Mouse (Mus musculus): ENCODE measurements around the gene Rcn1. TPM values are rescaled to one million over a fixed set of nuclear protein-coding genes. Genes with fewer than 3 reads are reported as not detected.
A peak's percentile ranks its signal among the peaks of the same experiment; 100 is the strongest.

Rcn1 gene
- polyA plus RNA-seq, 1 experiment from 2014 or later = 253 TPM

DNA sequence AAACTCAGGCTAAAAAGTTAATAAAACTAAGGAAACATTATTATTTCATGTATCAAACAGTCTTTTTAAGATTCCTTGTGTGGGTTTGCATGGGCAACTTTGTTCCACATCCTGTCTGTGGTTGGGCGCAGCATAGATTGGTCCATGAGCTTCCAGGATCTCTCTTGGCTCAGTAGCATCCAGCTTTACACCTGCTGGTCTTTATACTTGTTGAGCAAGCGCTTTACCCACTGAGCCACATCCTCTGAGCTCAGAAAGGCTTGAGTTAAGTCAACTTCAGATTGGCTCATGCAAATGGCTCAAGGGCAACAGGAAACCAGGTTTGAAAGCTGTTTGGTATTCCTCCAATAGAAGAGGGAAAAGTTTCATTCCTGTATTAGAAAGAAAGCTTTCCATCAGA lies 3.1 kb upstream of the Rcn1 start:
- no peak overlapping the region for H3K4me3 ChIP-seq (ENCODE audit: low read depth, low read length)
- H3K9ac ChIP-seq (ENCODE audit: low read depth, low read length) = no peak overlapping the region
- H3K27me3 ChIP-seq (replicated peaks; ENCODE audit: control insufficient read depth, insufficient read depth, low read length) = no peaks in the 10 kb centered on the region
- H3K4me2 ChIP-seq (ENCODE audit: low read depth, low read length) = no peak overlapping the region
- peaks cover 8% of the 10 kb centered on the region for H3K4me1 ChIP-seq (ENCODE audit: control insufficient read depth, insufficient read depth, low read length)
- no peak overlapping the region for H3K27ac ChIP-seq (replicated peaks; ENCODE audit: low read depth, low read length)
- H3K9me3 ChIP-seq (ENCODE audit: control insufficient read depth, low read length) = no peaks in the 10 kb centered on the region
- ATAC-seq (ENCODE audit: low read depth) = no peak
- H3K36me3 ChIP-seq (ENCODE audit: control insufficient read depth, insufficient read depth, low read length) = no peaks in the 10 kb centered on the region
- WGBS = 86% methylated on average over 2 of the region's 2 CpGs
- DNase-seq (ENCODE audit: low spot score) = no peak

DNA sequence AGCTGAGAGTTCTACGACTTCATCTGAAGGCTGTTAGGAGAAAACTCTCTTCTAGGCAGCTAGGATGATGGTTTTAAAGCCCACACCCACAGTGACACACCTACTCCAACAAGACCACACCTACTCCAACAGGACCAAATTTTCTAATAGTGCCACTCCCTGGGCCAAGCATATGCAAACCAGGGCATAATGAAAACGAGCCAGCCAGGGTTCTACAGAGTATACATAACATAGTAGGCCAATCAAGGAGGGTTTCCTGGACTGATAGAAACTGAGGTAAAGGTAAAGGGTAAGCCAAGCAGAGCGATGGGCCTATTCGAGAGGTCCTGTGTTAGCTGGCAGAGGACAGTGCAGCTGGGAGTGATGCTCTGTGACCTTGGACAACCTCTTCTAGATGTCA lies 1.4 kb upstream of the Rcn1 start:
- Histone ChIP-seq H3K27ac (replicated peaks; ENCODE audit: low read depth, low read length) (no peak overlapping the region), H3K4me3 (ENCODE audit: low read depth, low read length) (no peak overlapping the region), H3K9me3 (ENCODE audit: control insufficient read depth, low read length) (no peaks in the 10 kb centered on the region), H3K27me3 (replicated peaks; ENCODE audit: control insufficient read depth, insufficient read depth, low read length) (no peaks in the 10 kb centered on the region), H3K36me3 (ENCODE audit: control insufficient read depth, insufficient read depth, low read length) (peaks cover 7% of the 10 kb centered on the region), H3K9ac (ENCODE audit: low read depth, low read length) (no peak overlapping the region), H3K4me1 (ENCODE audit: control insufficient read depth, insufficient read depth, low read length) (peaks cover 14% of the 10 kb centered on the region), H3K4me2 (ENCODE audit: low read depth, low read length) (no peak overlapping the region)
- DNase-seq (ENCODE audit: low spot score) (no peak), ATAC-seq (ENCODE audit: low read depth) (no peak)
- 89% methylated on average over 4 of the region's 4 CpGs for WGBS

DNA sequence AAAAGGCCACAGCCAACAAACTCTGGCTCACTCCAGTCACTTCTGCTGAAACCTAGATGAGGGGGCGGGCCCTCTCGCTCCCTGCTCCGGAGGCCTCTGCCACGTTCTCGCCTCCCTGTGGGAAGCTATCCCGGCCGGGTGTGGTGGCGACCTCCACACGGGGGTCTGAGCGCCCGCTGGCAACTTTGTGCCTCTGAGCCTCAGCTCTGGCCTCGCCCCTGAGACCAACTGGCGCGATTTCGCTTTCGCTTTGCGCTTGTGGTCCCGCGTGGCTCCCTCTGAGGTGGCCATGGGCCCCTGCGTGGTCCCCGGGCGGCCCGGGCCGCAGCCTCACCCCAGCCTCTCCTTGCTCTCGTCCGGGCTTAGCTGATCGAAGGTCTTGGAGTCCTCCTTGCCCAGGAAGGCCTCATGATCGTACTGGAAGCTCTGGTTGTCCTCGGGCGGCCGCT lies 459 bp downstream of the Rcn1 start:
- WGBS = under 1% methylated on average over 28 of the region's 31 CpGs
- H3K27ac ChIP-seq (replicated peaks; ENCODE audit: low read depth, low read length) = peak overlapping the region; percentile 98
- no peaks in the 10 kb centered on the region for H3K27me3 ChIP-seq (replicated peaks; ENCODE audit: control insufficient read depth, insufficient read depth, low read length)
- peak overlapping the region; percentile 96 for H3K9ac ChIP-seq (ENCODE audit: low read depth, low read length)
- peak overlapping the region; percentile 88 for H3K4me3 ChIP-seq (ENCODE audit: low read depth, low read length)
- H3K4me1 ChIP-seq (ENCODE audit: control insufficient read depth, insufficient read depth, low read length) = peaks cover 14% of the 10 kb centered on the region
- H3K9me3 ChIP-seq (ENCODE audit: control insufficient read depth, low read length) = no peaks in the 10 kb centered on the region
- DNase-seq (ENCODE audit: low spot score) (peak; percentile 67), ATAC-seq (ENCODE audit: low read depth) (peak; percentile 61)
- H3K4me2 ChIP-seq (ENCODE audit: low read depth, low read length) = peak overlapping the region; percentile 78
- H3K36me3 ChIP-seq (ENCODE audit: control insufficient read depth, insufficient read depth, low read length) = peaks cover 24% of the 10 kb centered on the region

DNA sequence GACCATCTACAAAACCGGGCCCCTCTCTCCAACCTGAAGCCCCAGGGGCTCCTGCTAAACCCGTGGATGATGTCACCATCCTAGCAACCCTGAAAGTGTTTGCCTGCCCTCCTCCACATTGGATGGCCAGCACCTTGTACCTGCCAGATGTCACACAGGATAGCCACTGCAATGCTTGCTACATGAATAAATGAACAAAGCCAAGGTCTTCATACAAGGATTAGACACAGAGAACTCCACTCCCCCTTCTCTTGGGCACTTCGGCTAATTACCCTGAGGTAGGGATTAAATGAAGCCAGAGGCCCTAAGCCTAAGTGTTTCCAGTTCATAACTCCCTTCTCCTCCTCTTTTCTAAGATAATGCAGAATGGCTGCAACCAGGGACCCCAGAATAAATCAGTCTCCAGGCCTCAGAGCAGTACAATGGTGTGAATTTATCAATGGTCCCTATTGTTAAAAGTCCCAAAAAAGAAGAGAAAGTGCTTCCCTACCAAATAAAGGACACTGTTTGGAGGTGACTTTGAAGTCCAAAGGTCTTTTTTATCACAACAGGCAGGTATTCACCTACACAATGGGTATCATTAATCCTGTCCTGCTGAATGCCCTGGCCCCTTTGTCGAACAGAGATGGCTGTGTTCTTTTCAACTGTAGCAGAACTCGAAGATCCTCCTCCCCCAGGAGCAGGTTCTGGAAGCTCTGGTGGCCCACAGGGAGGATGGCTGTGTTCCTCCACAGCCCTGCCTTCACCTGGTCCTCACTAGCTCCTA lies 1.5 kb downstream of the Rcn1 start:
- peak overlapping the region; percentile 96 for H3K9ac ChIP-seq (ENCODE audit: low read depth, low read length)
- H3K9me3 ChIP-seq (ENCODE audit: control insufficient read depth, low read length) = no peaks in the 10 kb centered on the region
- no peak for ATAC-seq (ENCODE audit: low read depth)
- H3K4me1 ChIP-seq (ENCODE audit: control insufficient read depth, insufficient read depth, low read length) = peaks cover 14% of the 10 kb centered on the region
- H3K27me3 ChIP-seq (replicated peaks; ENCODE audit: control insufficient read depth, insufficient read depth, low read length) = no peaks in the 10 kb centered on the region
- peaks cover 34% of the 10 kb centered on the region for H3K36me3 ChIP-seq (ENCODE audit: control insufficient read depth, insufficient read depth, low read length)
- WGBS = 12% methylated on average over 5 of the region's 5 CpGs
- H3K27ac ChIP-seq (replicated peaks; ENCODE audit: low read depth, low read length) = 0 out of 2 replicates have a peak overlapping the region, but pooled peaks have one; percentile 98
- H3K4me3 ChIP-seq (ENCODE audit: low read depth, low read length) = peak overlapping the region; percentile 88
- no peak for DNase-seq (ENCODE audit: low spot score)
- peak overlapping the region; percentile 78 for H3K4me2 ChIP-seq (ENCODE audit: low read depth, low read length)

DNA sequence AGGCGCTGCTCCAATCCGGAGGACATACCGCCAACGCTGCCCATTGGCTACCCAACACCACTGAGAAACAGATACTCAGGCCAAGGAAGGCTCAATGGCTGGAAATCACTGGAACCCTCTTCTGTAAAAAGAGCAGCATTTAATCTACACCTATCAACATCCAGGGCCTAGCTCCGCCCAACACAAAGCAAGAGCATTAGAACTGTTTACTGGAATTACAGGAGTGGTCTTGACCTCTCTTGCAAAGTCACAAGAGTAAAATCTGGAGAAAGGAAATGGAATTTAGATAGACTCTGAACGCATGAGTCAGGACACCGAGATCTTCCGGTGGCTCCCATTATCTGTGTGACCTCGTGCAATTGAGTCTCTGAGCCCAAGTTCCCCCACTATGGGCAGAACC lies 3.1 kb downstream of the Rcn1 start:
- no peaks in the 10 kb centered on the region for H3K27me3 ChIP-seq (replicated peaks; ENCODE audit: control insufficient read depth, insufficient read depth, low read length)
- H3K4me2 ChIP-seq (ENCODE audit: low read depth, low read length) = no peak overlapping the region
- H3K9ac ChIP-seq (ENCODE audit: low read depth, low read length) = no peak overlapping the region
- ATAC-seq (ENCODE audit: low read depth) (no peak), DNase-seq (ENCODE audit: low spot score) (no peak)
- H3K27ac ChIP-seq (replicated peaks; ENCODE audit: low read depth, low read length) = no peak overlapping the region
- 91% methylated on average over 9 of the region's 9 CpGs for WGBS
- H3K36me3 ChIP-seq (ENCODE audit: control insufficient read depth, insufficient read depth, low read length) = peaks cover 50% of the 10 kb centered on the region
- no peak overlapping the region for H3K4me3 ChIP-seq (ENCODE audit: low read depth, low read length)
- H3K4me1 ChIP-seq (ENCODE audit: control insufficient read depth, insufficient read depth, low read length) = peaks cover 14% of the 10 kb centered on the region
- no peaks in the 10 kb centered on the region for H3K9me3 ChIP-seq (ENCODE audit: control insufficient read depth, low read length)

DNA sequence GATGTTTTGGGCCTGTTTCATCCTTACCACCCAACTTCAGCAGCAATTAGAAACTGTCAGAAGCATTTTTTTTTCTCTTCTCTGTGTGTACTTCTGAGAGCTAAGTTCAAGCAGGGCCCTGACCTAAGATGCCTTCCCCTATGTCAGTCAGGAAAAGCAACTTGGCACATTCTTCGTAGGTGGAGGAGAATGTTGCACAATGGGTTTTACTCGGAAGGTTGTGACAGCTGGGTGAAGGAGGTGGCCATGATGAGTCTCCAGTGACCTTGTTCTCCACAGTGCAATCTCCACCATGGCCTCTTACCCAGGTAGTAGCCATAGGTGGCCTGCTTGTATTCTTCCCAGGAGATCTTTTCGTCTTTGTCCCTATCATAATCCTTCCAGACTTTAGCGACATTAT lies 4.7 kb downstream of the Rcn1 start:
- 80% methylated on average over 4 of the region's 4 CpGs for WGBS
- peaks cover 66% of the 10 kb centered on the region for H3K36me3 ChIP-seq (ENCODE audit: control insufficient read depth, insufficient read depth, low read length)

DNA sequence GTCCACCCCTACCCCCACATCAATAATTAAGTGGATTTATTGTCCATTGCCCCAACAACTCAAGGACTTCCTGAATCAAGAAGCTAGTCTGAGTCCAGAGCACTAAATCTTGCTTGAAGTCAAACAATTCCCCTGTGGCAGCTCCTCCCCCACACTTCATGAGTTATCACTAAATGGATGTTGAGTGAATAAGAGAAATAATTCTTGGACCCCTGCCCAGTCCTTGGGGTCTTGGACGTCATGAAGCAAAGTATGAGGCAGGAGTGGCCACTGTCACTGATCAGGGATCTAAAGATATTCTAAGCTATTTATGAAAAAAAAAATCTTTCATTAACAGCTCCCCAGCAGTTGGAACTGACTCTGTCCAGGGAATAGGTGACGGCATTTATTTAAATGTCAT lies 6.6 kb downstream of the Rcn1 start:
- ATAC-seq (ENCODE audit: low read depth) = no peak
- DNase-seq (ENCODE audit: low spot score) = no peak
- WGBS = 64% methylated on average over 2 of the region's 2 CpGs
- Histone ChIP-seq H3K27ac (replicated peaks; ENCODE audit: low read depth, low read length) (no peak overlapping the region), H3K4me3 (ENCODE audit: low read depth, low read length) (no peak overlapping the region), H3K9me3 (ENCODE audit: control insufficient read depth, low read length) (no peaks in the 10 kb centered on the region), H3K4me1 (ENCODE audit: control insufficient read depth, insufficient read depth, low read length) (peaks cover 10% of the 10 kb centered on the region), H3K4me2 (ENCODE audit: low read depth, low read length) (no peak overlapping the region), H3K36me3 (ENCODE audit: control insufficient read depth, insufficient read depth, low read length) (peaks cover 85% of the 10 kb centered on the region), H3K9ac (ENCODE audit: low read depth, low read length) (no peak overlapping the region), H3K27me3 (replicated peaks; ENCODE audit: control insufficient read depth, insufficient read depth, low read length) (no peaks in the 10 kb centered on the region)

More for the DNA sequence above, 4.7 kb downstream of the Rcn1 start:
- peaks cover 14% of the 10 kb centered on the region for H3K4me1 ChIP-seq (ENCODE audit: control insufficient read depth, insufficient read depth, low read length)
- DNase-seq (ENCODE audit: low spot score) = no peak
- ATAC-seq (ENCODE audit: low read depth) = no peak
- H3K9me3 ChIP-seq (ENCODE audit: control insufficient read depth, low read length) = no peaks in the 10 kb centered on the region
- H3K4me3 ChIP-seq (ENCODE audit: low read depth, low read length) = no peak overlapping the region
- H3K4me2 ChIP-seq (ENCODE audit: low read depth, low read length) = no peak overlapping the region
- H3K27me3 ChIP-seq (replicated peaks; ENCODE audit: control insufficient read depth, insufficient read depth, low read length) = no peaks in the 10 kb centered on the region
- H3K27ac ChIP-seq (replicated peaks; ENCODE audit: low read depth, low read length) = no peak overlapping the region
- H3K9ac ChIP-seq (ENCODE audit: low read depth, low read length) = no peak overlapping the region

DNA sequence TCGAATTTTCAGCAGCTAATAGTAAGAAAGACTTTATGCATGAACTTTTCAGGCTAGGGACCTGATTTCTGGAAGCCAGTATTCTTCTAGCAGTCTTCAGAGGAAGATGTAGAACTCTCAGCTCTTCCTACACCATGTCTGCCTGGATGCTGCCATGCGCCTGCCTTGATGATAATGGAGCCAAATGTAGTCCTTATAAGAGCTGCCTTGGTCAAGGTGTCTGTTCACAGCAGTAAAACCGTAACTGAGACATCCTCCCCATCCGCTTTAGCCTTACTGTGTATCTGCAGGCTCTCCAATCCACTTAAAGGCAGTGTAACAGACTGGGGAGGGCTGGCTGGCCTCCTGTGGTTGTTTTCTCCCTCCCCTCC lies 7.7 kb downstream of the Rcn1 start:
- 91% methylated on average over 4 of the region's 4 CpGs for WGBS
- Histone ChIP-seq H3K27ac (replicated peaks; ENCODE audit: low read depth, low read length) (no peak overlapping the region), H3K9me3 (ENCODE audit: control insufficient read depth, low read length) (no peaks in the 10 kb centered on the region), H3K27me3 (replicated peaks; ENCODE audit: control insufficient read depth, insufficient read depth, low read length) (no peaks in the 10 kb centered on the region), H3K4me1 (ENCODE audit: control insufficient read depth, insufficient read depth, low read length) (no peaks in the 10 kb centered on the region), H3K9ac (ENCODE audit: low read depth, low read length) (no peak overlapping the region), H3K4me2 (ENCODE audit: low read depth, low read length) (no peak overlapping the region), H3K36me3 (ENCODE audit: control insufficient read depth, insufficient read depth, low read length) (peaks cover 96% of the 10 kb centered on the region), H3K4me3 (ENCODE audit: low read depth, low read length) (no peak overlapping the region)
- no peak for ATAC-seq (ENCODE audit: low read depth)
- no peak for DNase-seq (ENCODE audit: low spot score)

Data from embryonic facial prominence, embryonic 14.5 days (tissue).